Mouse (Mus musculus) testis, adult 2 months (tissue): Measurements from ENCODE around the gene Maml3.

Experiments used
- CTCF ChIP-seq: fragments of 200-500 bp; IDR thresholded peaks from 2 replicates; pipeline ENCODE4 v1.5.1; 2012; ENCODE audit warnings: low read depth, mild to moderate bottlenecking, inconsistent platforms, low read length, moderate library complexity; ENCODE audit not compliant: control insufficient read depth, insufficient read depth, insufficient replicate concordance
- POLR2A ChIP-seq: fragments of 200-500 bp; IDR thresholded peaks from 2 replicates; pipeline ENCODE4 v1.6.1; 2012; ENCODE audit warnings: low read depth, mild to moderate bottlenecking, inconsistent platforms, low read length, moderate library complexity; ENCODE audit not compliant: control insufficient read depth

GRCm38 (mm10) chr3:52029661-52030081 is 75.2 kb downstream of the Maml3 start:
- TF ChIP-seq CTCF (no peak), POLR2A (no peak)
